Mouse (Mus musculus) midbrain, embryonic 12.5 days (tissue): ENCODE results near the gene Ncoa7. TPM values are rescaled to one million over a fixed set of nuclear protein-coding genes. Genes with fewer than 3 reads are reported as not detected.

Experiments
- ATAC-seq: fragments of 200-750 bp; cut with Nextera tagmentation; 2 replicates; pipeline ENCODE4 v1.8.0; 2017; ENCODE audit warnings: low read depth, moderate TSS enrichment, moderate library complexity; ENCODE audit not compliant: low FRiP score
- H3K27ac ChIP-seq: fragments of 300-500 bp; sonication (generic); replicated peaks from 2 replicates; pipeline ENCODE4 v1.5.1; 2016; ENCODE audit warnings: mild to moderate bottlenecking
- H3K27me3 ChIP-seq: fragments of 300-500 bp; sonication (generic); 2 replicates; pipeline ENCODE4 v1.6.1; 2016; ENCODE audit warnings: mild to moderate bottlenecking
- H3K36me3 ChIP-seq: fragments of 300-500 bp; sonication (generic); 2 replicates; pipeline ENCODE4 v1.6.1; 2016
- H3K4me1 ChIP-seq: fragments of 300-500 bp; sonication (generic); 2 replicates; pipeline ENCODE4 v1.6.1; 2016
- H3K4me2 ChIP-seq: fragments of 300-500 bp; sonication (generic); replicated peaks from 2 replicates; pipeline ENCODE4 v1.6.1; 2016; ENCODE audit warnings: mild to moderate bottlenecking, moderate library complexity
- H3K4me3 ChIP-seq: fragments of 300-500 bp; sonication (generic); 2 replicates; pipeline ENCODE4 v1.5.1; 2016; ENCODE audit warnings: mild to moderate bottlenecking
- H3K9ac ChIP-seq: fragments of 300-500 bp; sonication (generic); replicated peaks from 2 replicates; pipeline ENCODE4 v1.6.1; 2016; ENCODE audit warnings: mild to moderate bottlenecking, moderate library complexity
- H3K9me3 ChIP-seq: fragments of 300-500 bp; sonication (generic); 2 replicates; pipeline ENCODE4 v1.6.1; 2016; ENCODE audit warnings: mild to moderate bottlenecking
- WGBS: fragments of 180-500 bp; shearing (Covaris S2); methylation state at CpG from one replicate; pipeline ENCODE4 v1.1.7; 2016; 5-methylcytosine and 5-hydroxymethylcytosine counted together
- polyA plus RNA-seq: library from polyadenylated mRNA; unstranded; fragments of >200 nt; fragmentation: Nextera tagmentation; extraction: Ambion mirVana; gene quantifications from 2 replicates; pipeline ENCODE4 v1.2.1, GENCODE M21; 2016

Ncoa7 gene
- 7.4 and 8.0 TPM in 2 replicates for polyA plus RNA-seq

GRCm38 (mm10) chr10:30802681-30803586 lies at the start of gene Ncoa7:
Gene Ncoa7 (minus strand): TSS chr10:30803326.
- H3K9ac ChIP-seq: peak within 1 kb of the TSS; percentile 84
- no peaks in the 10 kb centered on the region for H3K27me3 ChIP-seq
- ATAC-seq: peak; percentile 93
- no peaks in the 10 kb centered on the region for H3K36me3 ChIP-seq
- H3K27ac ChIP-seq: peak within 1 kb of the TSS; percentile 91
- H3K4me3 ChIP-seq: peak within 1 kb of the TSS; percentile 81
- H3K4me2 ChIP-seq: peak within 1 kb of the TSS; percentile 55
- no peaks in the 10 kb centered on the region for H3K9me3 ChIP-seq
- peaks cover 7% of the 10 kb centered on the region; the same call in 1 of the 2 replicates for H3K4me1 ChIP-seq
- WGBS: 2% methylated on average over 71 of the region's 89 CpGs

GRCm38 (mm10) chr10:30845101-30845825 lies 42.1 kb upstream of the Ncoa7 start:
- Histone ChIP-seq H3K4me1 (peaks cover 21% of the 10 kb centered on the region), H3K9me3 (no peaks in the 10 kb centered on the region), H3K9ac (no peak overlapping the region), H3K4me3 (no peak overlapping the region), H3K4me2 (no peak overlapping the region), H3K27ac (no peak overlapping the region), H3K27me3 (peaks cover 62% of the 10 kb centered on the region), H3K36me3 (no peaks in the 10 kb centered on the region)
- 11% methylated on average over 13 of the region's 13 CpGs for WGBS
- ATAC-seq: no peak

GRCm38 (mm10) chr10:30844191-30845010 lies 41.3 kb upstream of the Ncoa7 start:
- peak overlapping the region; percentile 84 for H3K4me2 ChIP-seq
- H3K9ac ChIP-seq: peak overlapping the region; percentile 32
- H3K27ac ChIP-seq: no peak overlapping the region
- under 1% methylated on average over 30 of the region's 30 CpGs for WGBS
- H3K4me3 ChIP-seq: peak overlapping the region; percentile 62
- no peaks in the 10 kb centered on the region for H3K36me3 ChIP-seq
- peaks cover 21% of the 10 kb centered on the region for H3K4me1 ChIP-seq
- peaks cover 62% of the 10 kb centered on the region for H3K27me3 ChIP-seq
- no peaks in the 10 kb centered on the region for H3K9me3 ChIP-seq
- peak; percentile 1; the same call in 1 of the 2 replicates for ATAC-seq

GRCm38 (mm10) chr10:30843438-30844190 lies 40.5 kb upstream of the Ncoa7 start:
- no peaks in the 10 kb centered on the region for H3K36me3 ChIP-seq
- peak overlapping the region; percentile 32; the same call in 1 of the 2 replicates for H3K9ac ChIP-seq
- ATAC-seq: no peak
- peaks cover 21% of the 10 kb centered on the region for H3K4me1 ChIP-seq
- peak overlapping the region; percentile 84 for H3K4me2 ChIP-seq
- no peak overlapping the region for H3K27ac ChIP-seq
- no peaks in the 10 kb centered on the region for H3K9me3 ChIP-seq
- peaks cover 62% of the 10 kb centered on the region for H3K27me3 ChIP-seq
- 0% methylated on average over 21 of the region's 21 CpGs for WGBS
- peak overlapping the region; percentile 62 for H3K4me3 ChIP-seq

- Histone ChIP-seq H3K27ac (0 out of 2 replicates have a peak within 1 kb of the TSS, but pooled peaks have one; percentile 39), H3K36me3 (no peaks in the 10 kb centered on the region), H3K4me1 (peaks cover 21% of the 10 kb centered on the region), H3K4me3 (peak within 1 kb of the TSS; percentile 62), H3K4me2 (peak within 1 kb of the TSS; percentile 84), H3K9ac (peak within 1 kb of the TSS; percentile 51), H3K27me3 (peaks cover 62% of the 10 kb centered on the region), H3K9me3 (no peaks in the 10 kb centered on the region)
- peak; percentile 99 for ATAC-seq
- WGBS: under 1% methylated on average over 67 of the region's 70 CpGs
Observed at GRCm38 (mm10) chr10:30842643-30843437, 39.7 kb upstream of the Ncoa7 start, which contains the start of gene Hey2. Gene Hey2 (minus strand): TSS chr10:30842801.

- Histone ChIP-seq H3K4me1 (peaks cover 21% of the 10 kb centered on the region), H3K9me3 (no peaks in the 10 kb centered on the region), H3K9ac (peak overlapping the region; percentile 51), H3K27me3 (peaks cover 62% of the 10 kb centered on the region), H3K4me2 (peak overlapping the region; percentile 84), H3K36me3 (no peaks in the 10 kb centered on the region), H3K27ac (0 out of 2 replicates have a peak overlapping the region, but pooled peaks have one; percentile 39), H3K4me3 (peak overlapping the region; percentile 62)
- under 1% methylated on average over 29 of the region's 29 CpGs for WGBS
- ATAC-seq: peak; percentile 69
Observed at GRCm38 (mm10) chr10:30842228-30842627, 39.1 kb upstream of the Ncoa7 start.

GRCm38 (mm10) chr10:30840824-30841223 lies 37.7 kb upstream of the Ncoa7 start:
- Histone ChIP-seq H3K4me3 (no peak overlapping the region), H3K27me3 (peaks cover 51% of the 10 kb centered on the region), H3K4me1 (peaks cover 21% of the 10 kb centered on the region), H3K9me3 (no peaks in the 10 kb centered on the region), H3K36me3 (no peaks in the 10 kb centered on the region), H3K27ac (no peak overlapping the region), H3K9ac (no peak overlapping the region), H3K4me2 (no peak overlapping the region)
- WGBS: 77% methylated on average over 5 of the region's 5 CpGs
- no peak for ATAC-seq

GRCm38 (mm10) chr10:30838188-30838587 lies 35.1 kb upstream of the Ncoa7 start:
- Histone ChIP-seq H3K9ac (no peak overlapping the region), H3K4me2 (no peak overlapping the region), H3K4me3 (no peak overlapping the region), H3K27me3 (peaks cover 27% of the 10 kb centered on the region), H3K27ac (no peak overlapping the region), H3K9me3 (no peaks in the 10 kb centered on the region), H3K4me1 (peaks cover 8% of the 10 kb centered on the region), H3K36me3 (no peaks in the 10 kb centered on the region)
- ATAC-seq: no peak
- WGBS: 7% methylated on average over 1 of the region's 1 CpGs

GRCm38 (mm10) chr10:30825049-30825448 lies 21.9 kb upstream of the Ncoa7 start:
- Histone ChIP-seq H3K4me1 (no peaks in the 10 kb centered on the region), H3K4me2 (no peak overlapping the region), H3K27ac (no peak overlapping the region), H3K36me3 (no peaks in the 10 kb centered on the region), H3K27me3 (no peaks in the 10 kb centered on the region), H3K4me3 (no peak overlapping the region), H3K9me3 (no peaks in the 10 kb centered on the region), H3K9ac (no peak overlapping the region)
- peak; percentile 60; the same call in 1 of the 2 replicates for ATAC-seq
- WGBS: 11% methylated on average over 1 of the region's 1 CpGs

GRCm38 (mm10) chr10:30810967-30811293 lies 7.8 kb upstream of the Ncoa7 start:
- H3K4me2 ChIP-seq: peak overlapping the region; percentile 45
- peak; percentile 94 for ATAC-seq
- H3K27me3 ChIP-seq: no peaks in the 10 kb centered on the region
- peak overlapping the region; percentile 38 for H3K4me3 ChIP-seq
- WGBS: 19% methylated on average over 11 of the region's 11 CpGs
- no peak overlapping the region for H3K9ac ChIP-seq
- H3K9me3 ChIP-seq: no peaks in the 10 kb centered on the region
- no peaks in the 10 kb centered on the region for H3K4me1 ChIP-seq
- H3K36me3 ChIP-seq: no peaks in the 10 kb centered on the region
- no peak overlapping the region for H3K27ac ChIP-seq
